Mouse (Mus musculus) hematopoietic stem cell, adult 5-6 weeks (primary cell): ENCODE measurements around the gene Olfr395. TPM values are rescaled to one million over a fixed set of nuclear protein-coding genes. Genes with fewer than 3 reads are reported as not detected.
"Not testable (repeated sequence)": the region's sequence is repeated elsewhere in the genome, so short reads cannot be mapped to it uniquely, and the experiment has no call there.

ENCODE experiments used
- ATAC-seq, 2 experiments: fragments of 125-278 bp in 1 of 2; replicated peaks in 1 of 2; 2 replicates each; pipeline ENCODE4 v1.8.0; 2016 to 2017; ENCODE audit warnings: inconsistent platforms in 2 of 2, mild to moderate bottlenecking in 2 of 2, moderate number of reproducible peaks in 2 of 2, low read depth in 1 of 2, moderate TSS enrichment in 1 of 2; ENCODE audit not compliant: low FRiP score in 2 of 2, poor library complexity in 2 of 2, severe bottlenecking in 2 of 2, insufficient read depth in 1 of 2, low TSS enrichment in 1 of 2
- total RNA-seq: library from RNA; stranded (forward); fragments of 172-1452, 232-1000 nt; gene quantifications from 2 replicates; pipeline ENCODE4 v1.2.3, GENCODE M21; 2017

Olfr395 gene
- total RNA-seq = not detected in 2 replicates

- not testable (repeated sequence) for ATAC-seq
Observed at GRCm38 (mm10) chr11:73909199-73909598, at the start of gene Olfr395. Gene Olfr395, minus strand, starts transcription at chr11:73909299.

GRCm38 (mm10) chr11:73936377-73936776 lies 27.3 kb upstream of the Olfr395 start, which contains the start of gene Olfr23:
Gene Olfr23, plus strand, starts transcription at chr11:73936677.
- ATAC-seq = no peak

GRCm38 (mm10) chr11:73890671-73891070 lies 18.4 kb downstream of the Olfr395 start, which contains the start of gene Olfr394:
Gene Olfr394, minus strand, starts transcription at chr11:73890771.
- no peak for ATAC-seq

Other genes starting within 250 kb of the Olfr395 start
- gene Zfp735, start 220.5 kb downstream of the Olfr395 start, total RNA-seq = not detected in 2 replicates
- gene Olfr389, start 128.6 kb downstream of the Olfr395 start, total RNA-seq = not detected in 2 replicates
- gene Olfr390, start 126.3 kb downstream of the Olfr395 start, total RNA-seq = not detected in 2 replicates
- gene Olfr391-ps, start 106.2 kb downstream of the Olfr395 start, total RNA-seq = not detected in 2 replicates
- not detected in 2 replicates for gene Olfr392, start 92.2 kb downstream of the Olfr395 start, total RNA-seq
- gene Olfr393, start 57.8 kb downstream of the Olfr395 start, total RNA-seq = not detected in 2 replicates
- not detected in 2 replicates for gene Olfr394, start 18.5 kb downstream of the Olfr395 start, total RNA-seq
- gene Olfr23, start 27.4 kb upstream of the Olfr395 start, total RNA-seq = not detected in 2 replicates
- not detected in 2 replicates for gene Olfr397, start 51.5 kb upstream of the Olfr395 start, total RNA-seq
- not detected in 2 replicates for gene Olfr398, start 81.1 kb upstream of the Olfr395 start, total RNA-seq
- gene Olfr139, start 147.3 kb upstream of the Olfr395 start, total RNA-seq = not detected in 2 replicates
- not detected in 2 replicates for gene Olfr399, start 147.3 kb upstream of the Olfr395 start, total RNA-seq
- gene Zfp616, start 160.7 kb upstream of the Olfr395 start, total RNA-seq = not detected in 2 replicates
- gene Olfr401, start 204.4 kb upstream of the Olfr395 start, total RNA-seq = not detected in 2 replicates
- gene Olfr402, start 244.2 kb upstream of the Olfr395 start, total RNA-seq = not detected in 2 replicates